Mouse (Mus musculus): ENCODE measurements around the gene Gm12216. TPM values are rescaled to one million over a fixed set of nuclear protein-coding genes. Genes with fewer than 3 reads are reported as not detected.
"Not testable (repeated sequence)": the region's sequence is repeated elsewhere in the genome, so short reads cannot be mapped to it uniquely, and the experiment has no call there.

Gene Gm12216
- total RNA-seq, 2 experiments from 2014 or later: 4.0 to 4.5 TPM

DNA sequence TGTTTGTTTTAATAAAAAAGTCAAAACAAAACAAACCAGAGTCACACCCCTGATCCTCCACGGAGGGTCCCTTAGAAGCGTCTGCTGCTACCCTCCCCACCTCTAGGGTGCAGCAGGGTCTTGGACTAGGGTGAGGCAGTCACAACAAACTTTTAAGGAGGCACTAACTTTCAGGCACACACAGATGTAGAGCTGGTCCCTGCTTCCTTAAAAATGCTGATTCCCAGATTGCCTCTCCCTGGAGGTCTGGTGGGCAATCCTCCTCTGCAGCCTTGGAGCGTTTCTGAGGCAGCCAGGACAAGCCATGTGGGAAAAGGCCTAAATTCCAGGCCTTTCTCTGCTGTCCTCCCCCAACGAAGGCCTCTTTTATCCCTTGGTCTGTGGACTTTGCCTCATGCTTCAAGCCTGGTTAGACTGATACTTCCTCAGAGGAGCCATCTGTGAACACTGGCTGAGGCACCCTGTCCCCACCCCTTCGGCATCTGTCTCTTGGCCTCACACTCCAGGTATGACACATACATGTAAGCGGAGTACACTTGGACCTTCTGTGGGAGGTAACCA is 100.2 kb downstream of the Gm12216 start:
- DNase-seq (ENCODE audit: low spot score in 2 of 2): no peak
- intact Hi-C loops (cut with DNase I): no loop called here

DNA sequence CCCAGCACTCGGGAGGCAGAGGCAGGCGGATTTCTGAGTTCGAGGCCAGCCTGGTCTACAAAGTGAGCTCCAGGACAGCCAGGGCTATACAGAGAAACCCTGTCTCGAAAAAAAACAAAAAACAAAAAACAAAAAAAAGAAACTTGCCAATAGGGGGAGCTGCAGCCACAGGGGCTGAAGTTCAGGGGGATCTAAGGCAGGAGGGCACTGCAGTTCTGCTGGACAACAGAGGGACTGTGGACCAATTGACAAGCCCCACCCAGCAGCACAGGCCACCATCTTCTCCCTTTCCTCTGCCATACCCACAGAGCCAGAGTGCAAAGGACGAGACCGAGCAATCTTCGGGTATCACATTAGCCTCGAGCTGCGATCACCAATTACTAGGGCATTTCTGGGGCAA is 101.0 kb downstream of the Gm12216 start:
- intact Hi-C loops (cut with DNase I); DNase-seq (ENCODE audit: low spot score in 2 of 2): not testable (repeated sequence)

DNA sequence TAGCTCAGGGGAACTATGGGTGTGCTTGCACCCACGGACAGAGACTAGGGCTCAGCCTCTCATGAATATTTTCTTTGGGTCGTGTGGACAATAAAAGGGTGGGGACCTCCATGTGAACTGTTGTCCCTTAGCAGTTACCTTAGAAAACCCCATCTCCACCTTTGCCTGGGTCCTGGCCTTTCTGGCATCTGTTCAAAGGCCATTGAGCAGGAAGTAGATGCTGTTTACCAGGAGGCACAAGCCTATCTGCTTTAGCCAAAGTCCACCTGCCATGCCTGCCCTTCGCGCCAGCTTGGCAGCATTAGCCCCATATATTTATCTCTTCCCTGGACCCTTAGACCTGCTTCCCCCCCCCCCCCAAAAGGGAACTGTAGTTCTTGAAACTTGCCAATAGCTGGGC is 101.4 kb downstream of the Gm12216 start:
- intact Hi-C loops (cut with DNase I): no loop called here
- DNase-seq (ENCODE audit: low spot score in 2 of 2): no peak

DNA sequence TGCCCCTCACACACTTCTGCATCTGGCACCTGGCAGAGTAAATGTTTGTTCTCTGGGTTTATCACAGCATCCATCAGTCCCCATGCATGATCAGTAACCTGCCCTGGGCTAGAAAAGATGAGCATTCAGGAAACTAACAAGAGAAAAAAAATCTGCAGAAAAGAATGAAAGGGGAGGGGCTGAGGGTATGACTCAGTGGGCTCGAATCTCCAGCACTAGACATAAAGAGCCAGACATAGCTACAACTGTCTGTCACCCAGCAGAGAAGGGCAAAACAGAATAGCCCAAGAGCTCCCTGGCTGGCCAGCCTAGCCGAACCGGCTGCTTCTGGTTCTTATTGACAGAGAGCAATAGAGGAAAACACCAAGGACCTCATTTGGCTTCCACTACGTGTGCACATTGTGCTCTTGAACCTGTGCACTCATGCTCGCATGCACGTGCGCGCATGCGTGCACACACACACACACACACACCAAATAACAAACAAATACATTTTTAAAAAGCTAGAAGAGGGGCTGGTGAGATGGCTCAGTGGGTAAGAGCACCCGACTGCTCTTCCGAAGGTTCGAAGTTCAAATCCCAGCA is 104.0 kb downstream of the Gm12216 start:
- intact Hi-C loops (cut with DNase I): no loop called here
- DNase-seq (ENCODE audit: low spot score in 2 of 2): no peak

DNA sequence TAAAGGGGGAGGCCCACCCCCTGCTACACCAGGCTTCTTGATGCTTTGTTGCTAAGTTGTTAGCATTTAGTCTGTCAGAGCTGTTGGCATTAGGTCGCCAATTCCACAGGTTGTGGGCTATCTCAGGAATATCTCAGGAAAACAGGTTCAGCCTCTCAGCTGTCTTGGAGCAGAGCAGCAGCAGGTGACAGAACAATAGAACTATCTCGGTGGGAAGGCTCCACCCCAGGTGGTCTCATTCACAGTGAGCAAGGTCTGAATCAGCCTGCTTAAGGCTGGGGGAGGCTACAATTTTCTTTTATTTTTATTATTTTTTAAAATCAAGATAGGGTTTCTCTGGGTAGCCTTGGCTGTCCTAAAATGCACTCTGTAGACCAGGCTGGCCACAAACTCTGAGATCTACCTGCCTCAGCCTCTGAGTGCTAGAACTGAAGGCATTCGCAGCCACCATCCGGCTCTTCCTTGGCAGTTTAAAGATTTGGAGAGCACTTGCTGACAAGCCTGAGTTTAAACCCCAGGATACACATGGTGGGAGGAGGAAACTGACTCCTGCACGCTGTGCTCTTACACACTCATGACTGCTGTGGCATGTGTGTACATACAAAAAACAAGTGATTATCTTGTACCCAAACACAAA is 109.2 kb downstream of the Gm12216 start:
- intact Hi-C loops (cut with DNase I): no loop called here
- no peak for DNase-seq (ENCODE audit: low spot score in 2 of 2)

DNA sequence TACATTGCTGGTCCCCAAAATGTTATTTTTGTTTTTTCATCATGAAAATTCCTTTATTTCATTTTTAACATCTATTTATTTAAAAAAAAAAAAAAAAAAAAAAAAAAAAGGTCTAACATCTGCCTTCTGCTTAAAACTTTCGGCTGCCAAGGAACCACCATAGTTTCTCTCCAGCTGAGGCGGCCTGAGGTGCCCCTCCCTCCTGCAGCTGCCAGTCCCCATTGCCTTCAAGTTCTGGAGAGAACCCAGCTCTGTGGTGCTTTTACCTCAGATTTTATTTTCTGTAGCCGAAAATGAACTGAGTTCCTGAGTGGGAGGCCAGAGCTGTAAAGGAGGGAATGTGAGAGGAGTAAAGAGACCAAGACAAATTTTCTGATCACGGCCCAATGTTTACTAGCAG is 109.8 kb downstream of the Gm12216 start:
- intact Hi-C loops (cut with DNase I): no loop called here
- DNase-seq (ENCODE audit: low spot score in 2 of 2): no peak

DNA sequence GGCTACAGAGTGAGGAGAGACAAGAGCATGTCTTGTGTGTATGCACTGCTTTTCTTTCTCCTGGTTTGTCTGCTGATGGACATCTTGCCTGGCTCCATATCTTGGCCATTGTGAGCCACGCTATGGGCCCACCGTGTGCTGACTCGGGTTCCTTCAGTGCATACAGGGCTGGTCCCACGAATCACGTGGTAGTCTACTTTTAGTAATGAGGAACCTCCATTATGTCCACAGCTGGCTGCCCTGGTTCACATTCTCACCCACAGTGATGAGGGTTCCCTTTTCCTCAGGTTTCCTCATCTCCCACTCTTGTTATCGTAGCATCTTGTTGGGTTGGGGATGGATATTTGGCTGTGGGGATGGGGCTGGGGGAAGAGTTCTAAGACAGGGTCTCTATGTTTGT is 110.4 kb downstream of the Gm12216 start:
- DNase-seq (ENCODE audit: low spot score in 2 of 2): no peak
- intact Hi-C loops (cut with DNase I): no loop called here

DNA sequence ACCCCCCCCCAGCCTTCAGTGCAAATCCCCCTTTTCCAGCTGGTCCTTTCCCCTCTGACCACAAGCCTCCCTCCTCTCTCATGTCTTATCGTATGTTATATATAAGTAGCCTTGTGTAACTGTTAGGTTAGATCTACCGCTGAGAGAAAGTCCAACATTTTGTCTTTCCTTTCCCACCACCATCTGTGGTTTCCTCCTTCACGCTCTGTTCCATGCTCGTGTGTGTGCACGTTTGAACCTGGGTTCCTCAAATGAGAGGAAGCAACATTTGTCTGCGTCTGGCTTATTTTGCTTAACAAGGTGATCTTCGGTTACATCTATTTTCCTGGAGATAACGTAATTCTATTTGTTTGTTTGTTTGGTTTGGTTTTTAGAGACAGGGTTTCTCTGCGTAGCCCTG is 111.1 kb downstream of the Gm12216 start:
- intact Hi-C loops (cut with DNase I): no loop called here
- no peak for DNase-seq (ENCODE audit: low spot score in 2 of 2)

DNA sequence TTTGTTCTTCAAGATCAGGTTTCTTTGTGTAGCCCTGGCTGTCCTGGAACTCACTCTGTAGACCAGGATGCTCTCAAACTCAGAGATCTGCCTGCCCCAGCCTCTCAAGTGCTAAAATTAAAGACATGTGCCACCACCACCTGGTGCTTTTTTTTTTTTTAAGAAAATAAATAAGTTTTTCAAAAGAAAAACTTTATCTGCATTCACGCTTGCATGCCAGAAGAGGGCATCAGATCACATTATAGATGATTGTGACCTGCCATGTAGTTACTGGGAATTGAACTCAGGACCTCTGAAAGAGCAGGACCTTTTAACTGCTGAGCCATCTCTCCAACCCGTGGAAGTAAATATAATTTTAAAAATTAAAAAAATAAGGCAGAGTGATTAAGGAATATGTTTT is 113.8 kb downstream of the Gm12216 start:
- intact Hi-C loops (cut with DNase I): no loop called here

DNA sequence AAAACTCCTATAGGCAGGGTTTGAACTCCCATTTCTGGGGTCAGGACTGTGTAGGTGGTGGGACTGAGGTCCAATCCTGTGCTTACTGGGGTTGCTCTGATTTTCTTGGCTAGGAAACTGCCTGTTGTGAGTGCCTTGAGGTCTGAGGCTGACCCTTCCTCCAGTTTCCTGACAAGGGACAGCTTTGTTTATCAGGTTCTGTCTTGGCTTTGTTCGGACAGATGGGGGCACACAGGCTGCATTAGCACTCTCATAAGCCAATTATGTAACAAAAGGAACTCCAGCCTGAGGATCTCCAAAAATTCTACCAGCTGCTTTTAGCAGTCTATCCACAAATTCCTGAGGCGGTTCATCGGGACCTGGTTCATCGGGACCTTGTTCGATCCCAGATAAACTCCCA is 116.7 kb downstream of the Gm12216 start:
- no peak for DNase-seq (ENCODE audit: low spot score in 2 of 2)
- intact Hi-C loops (cut with DNase I): no loop called here

More for the DNA sequence above, 113.8 kb downstream of the Gm12216 start:
- DNase-seq (ENCODE audit: low spot score in 2 of 2): no peak

DNA sequence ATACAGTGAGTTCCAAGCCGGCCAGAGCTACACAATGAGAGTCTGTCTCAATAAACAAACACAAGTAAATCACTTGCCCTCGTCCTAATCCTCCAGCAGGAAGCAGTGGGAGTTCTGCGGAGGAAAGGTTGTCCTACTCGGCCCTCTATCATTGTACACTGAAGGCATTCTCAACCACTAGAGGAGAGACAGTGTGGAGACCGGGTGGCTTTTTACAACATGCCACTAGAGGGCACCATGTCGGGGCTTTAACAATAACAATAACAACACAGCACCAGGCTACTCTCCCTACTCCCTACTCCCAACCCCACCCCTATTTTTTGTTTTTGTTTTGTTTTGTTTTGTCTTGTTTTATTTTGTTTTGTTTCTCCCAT is 121.5 kb downstream of the Gm12216 start:
- intact Hi-C loops (cut with DNase I): loop anchor here (2.0 to 5.0 kb wide), 2 partner anchors 113 to 270 kb away; no protein-coding TSS in a partner anchor
- DNase-seq (ENCODE audit: low spot score in 2 of 2): peak; percentile 35 to 45

DNA sequence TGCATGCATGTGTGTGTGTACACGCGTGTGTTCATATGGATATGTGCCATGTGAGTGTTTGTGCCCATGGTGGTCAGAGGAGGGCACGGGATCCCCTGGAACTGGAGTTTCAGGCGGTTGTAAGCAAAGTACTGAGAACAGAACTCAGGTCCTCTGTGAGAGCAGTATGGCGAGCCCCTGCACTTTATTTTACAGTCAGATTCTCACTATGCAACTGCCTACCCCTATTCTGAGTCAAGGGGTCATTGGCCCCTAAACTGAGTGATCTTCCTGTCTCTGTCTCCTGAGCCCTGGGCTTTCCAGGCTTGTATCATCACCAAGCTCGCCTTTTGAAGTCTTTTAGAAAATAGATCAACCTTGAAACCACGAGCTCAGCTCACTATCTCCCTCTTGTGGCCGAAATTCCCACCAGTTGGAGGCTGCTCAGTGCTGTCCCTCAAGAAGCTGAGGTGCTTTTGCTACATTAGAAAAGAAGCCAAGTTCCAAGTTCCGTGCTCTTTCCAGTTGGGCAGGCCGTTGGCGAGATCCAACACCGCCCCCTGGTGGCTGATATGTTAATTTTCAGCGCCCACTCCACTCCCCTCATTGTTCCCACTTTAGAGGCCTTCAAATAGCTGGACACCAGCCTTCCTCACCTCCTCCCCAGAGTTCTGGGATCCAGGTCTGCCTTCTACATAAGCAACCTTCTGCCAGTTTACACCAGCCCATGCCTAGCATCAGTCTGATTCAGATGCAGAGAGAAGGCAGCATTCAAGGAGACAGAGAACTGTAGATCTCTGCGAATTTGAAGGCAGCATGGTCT is 122.1 kb downstream of the Gm12216 start:
- DNase-seq (ENCODE audit: low spot score in 2 of 2): peak; percentile 74
- intact Hi-C loops (cut with DNase I): loop anchor here (2.0 to 5.0 kb wide), 2 partner anchors 114 to 270 kb away; no protein-coding TSS in a partner anchor

DNA sequence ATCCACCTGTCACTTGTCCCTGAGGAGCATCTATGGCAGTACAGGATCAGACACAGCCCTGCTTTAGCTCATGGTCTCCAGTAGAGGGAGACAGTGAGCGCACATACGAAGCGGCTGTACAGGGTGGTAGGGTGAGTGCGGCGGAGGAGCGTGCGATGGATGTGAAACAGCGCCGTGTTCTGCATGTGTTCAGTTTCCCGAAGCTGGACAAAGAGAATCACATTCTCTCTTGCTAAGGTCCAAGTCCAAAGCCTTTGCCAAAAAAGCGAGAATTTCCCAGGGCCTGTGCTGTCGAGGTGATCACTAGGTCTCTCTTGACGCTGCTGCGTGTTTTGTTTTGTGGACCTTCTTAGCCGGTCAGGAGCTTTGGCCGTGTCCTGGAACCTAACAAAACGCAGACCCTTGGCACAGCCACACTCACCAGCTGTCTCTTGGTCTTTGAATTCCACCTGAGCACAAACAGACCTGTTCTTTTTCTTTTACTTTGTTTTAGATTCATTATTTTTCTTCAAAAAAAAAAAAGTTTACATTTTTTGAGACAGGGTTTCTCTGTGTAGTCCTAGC is 123.3 kb downstream of the Gm12216 start:
- intact Hi-C loops (cut with DNase I): loop anchor here (2.0 to 5.0 kb wide), 2 partner anchors 115 to 268 kb away; no protein-coding TSS in a partner anchor
- DNase-seq (ENCODE audit: low spot score in 2 of 2): peak; percentile 30 to 48

DNA sequence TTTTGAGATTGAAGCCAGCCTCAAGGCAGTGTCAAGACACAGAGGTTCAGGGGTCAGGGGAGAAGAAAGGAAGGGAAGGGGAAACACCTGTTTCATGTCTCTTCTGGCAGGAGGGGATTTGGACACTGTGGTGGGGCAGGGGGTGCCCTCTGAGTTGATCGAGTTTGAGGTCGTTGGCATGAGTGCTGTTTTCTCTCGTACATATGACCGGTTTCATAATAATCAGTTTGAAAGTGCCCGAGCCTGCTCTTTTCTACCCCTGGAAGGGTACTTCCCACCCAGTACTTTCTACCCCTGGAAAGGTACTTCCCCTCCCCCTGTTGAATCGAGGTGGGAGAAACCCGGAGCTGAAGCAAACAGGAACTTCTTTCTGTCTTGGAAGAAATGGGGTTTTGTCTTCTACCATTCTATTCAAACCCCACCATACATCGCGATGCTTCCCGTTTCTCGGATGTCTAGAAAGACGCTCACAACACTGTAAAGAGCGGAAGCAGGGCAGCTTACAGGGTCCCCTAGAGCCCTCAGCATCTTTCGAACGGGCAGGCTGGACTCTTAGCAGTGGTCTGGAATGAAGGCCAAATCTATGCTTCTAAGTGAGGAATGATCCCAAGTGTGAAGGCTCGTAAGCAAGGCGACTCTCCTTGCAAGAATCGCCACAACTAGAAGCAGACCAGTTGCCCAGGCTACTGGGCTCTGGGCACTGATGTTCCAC is 123.9 kb downstream of the Gm12216 start:
- intact Hi-C loops (cut with DNase I): loop anchor here (5.0 kb wide), 1 partner anchor 268 kb away; no protein-coding TSS in a partner anchor
- DNase-seq (ENCODE audit: low spot score in 2 of 2): no peak

DNA sequence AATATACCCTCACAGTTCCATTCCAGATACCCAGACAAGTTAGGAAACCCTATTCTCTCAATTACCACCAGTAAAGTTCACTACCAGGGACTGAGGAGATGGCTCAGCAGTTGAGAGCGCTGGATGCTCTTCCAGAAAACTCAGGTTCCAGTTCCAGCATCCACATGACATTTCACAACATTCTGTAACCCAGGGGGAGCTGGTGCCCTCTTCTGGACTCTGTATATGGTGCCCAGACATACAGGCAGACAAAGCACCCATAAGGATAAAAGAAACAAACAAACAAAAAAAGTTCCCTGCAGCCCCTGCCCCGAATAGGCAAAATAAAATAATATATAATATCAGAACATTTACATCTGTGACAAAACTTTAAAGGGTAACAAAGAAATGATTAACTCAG is 124.6 kb downstream of the Gm12216 start:
- intact Hi-C loops (cut with DNase I): no loop called here
- no peak for DNase-seq (ENCODE audit: low spot score in 2 of 2)

DNA sequence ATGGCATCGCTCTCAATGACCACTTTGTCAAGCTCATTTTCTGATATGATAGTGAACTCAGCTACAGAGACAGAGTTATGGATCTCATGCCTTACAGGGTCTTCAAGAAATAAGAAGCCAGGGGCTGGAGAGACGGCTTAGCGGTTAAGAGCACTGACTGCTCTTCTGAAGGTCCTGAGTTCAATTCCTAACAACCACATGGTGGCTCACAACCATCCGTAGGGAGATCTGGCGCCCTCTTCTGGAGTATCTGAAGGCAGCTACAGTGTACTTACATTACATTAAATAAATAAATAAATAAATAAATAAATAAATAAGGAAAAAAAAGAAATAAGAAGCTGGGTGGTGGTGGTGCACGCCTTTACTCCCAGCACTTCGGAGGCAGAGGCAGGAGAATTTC is 125.2 kb downstream of the Gm12216 start:
- intact Hi-C loops (cut with DNase I): no loop called here
- DNase-seq (ENCODE audit: low spot score in 2 of 2): no peak

All from left cerebral cortex, postnatal 36 days (tissue).